Mouse (Mus musculus) hindbrain, embryonic 15.5 days (tissue): Measurements from ENCODE around the gene Kif21a. TPM values are rescaled to one million over a fixed set of nuclear protein-coding genes. Genes with fewer than 3 reads are reported as not detected.

Experiments used
- ATAC-seq: fragments of 200-750 bp; cut with Nextera tagmentation; 2 replicates; pipeline ENCODE4 v1.8.0; 2017; ENCODE audit warnings: low read depth, moderate number of reproducible peaks, moderate TSS enrichment; ENCODE audit not compliant: low FRiP score
- H3K27ac ChIP-seq: fragments of 300-500 bp; sonication (generic); replicated peaks from 2 replicates; pipeline ENCODE4 v1.5.1; 2015; ENCODE audit warnings: mild to moderate bottlenecking, inconsistent platforms
- H3K27me3 ChIP-seq: fragments of 300-500 bp; sonication (generic); 2 replicates; pipeline ENCODE4 v1.6.1; 2015; ENCODE audit warnings: control low read depth, inconsistent platforms
- H3K36me3 ChIP-seq: fragments of 300-500 bp; sonication (generic); 2 replicates; pipeline ENCODE4 v1.6.1; 2015; ENCODE audit warnings: control low read depth, inconsistent platforms
- H3K4me1 ChIP-seq: fragments of 300-500 bp; sonication (generic); replicated peaks from 2 replicates; pipeline ENCODE4 v1.6.1; 2015; ENCODE audit warnings: control low read depth, inconsistent platforms
- H3K4me2 ChIP-seq: fragments of 300-500 bp; sonication (generic); 2 replicates; pipeline ENCODE4 v1.6.1; 2015; ENCODE audit warnings: moderate library complexity, mild to moderate bottlenecking, inconsistent platforms
- H3K4me3 ChIP-seq: fragments of 300-500 bp; sonication (generic); 2 replicates; pipeline ENCODE4 v1.5.1; 2015; ENCODE audit warnings: mild to moderate bottlenecking, inconsistent platforms
- H3K9ac ChIP-seq: fragments of 300-500 bp; sonication (generic); 2 replicates; pipeline ENCODE4 v1.6.1; 2015; ENCODE audit warnings: inconsistent platforms
- H3K9me3 ChIP-seq: fragments of 300-500 bp; sonication (generic); 2 replicates; pipeline ENCODE4 v1.6.1; 2016; ENCODE audit warnings: control low read depth, inconsistent platforms
- WGBS: fragments of 180-500 bp; shearing (Covaris S2); methylation state at CpG from one replicate; pipeline ENCODE4 v1.1.7; 2015; 5-methylcytosine and 5-hydroxymethylcytosine counted together
- polyA plus RNA-seq: library from polyadenylated mRNA; unstranded; fragments of >200 nt; fragmentation: Nextera tagmentation; extraction: Ambion mirVana; gene quantifications from 2 replicates; pipeline ENCODE4 v1.2.1, GENCODE M21; 2015

Gene Kif21a
- 42.8 and 47.5 TPM in 2 replicates for polyA plus RNA-seq

- Histone ChIP-seq H3K9me3 (no peaks in the 10 kb centered on the region), H3K4me1 (peaks cover 31% of the 10 kb centered on the region), H3K27me3 (no peaks in the 10 kb centered on the region), H3K9ac (peak within 1 kb of the TSS; percentile 100), H3K36me3 (no peaks in the 10 kb centered on the region), H3K4me2 (peak within 1 kb of the TSS; percentile 59), H3K27ac (peak within 1 kb of the TSS; percentile 100), H3K4me3 (peak within 1 kb of the TSS; percentile 99)
- WGBS, result under 1% methylated on average over 66 of the region's 89 CpGs
- ATAC-seq, result peak; percentile 95
Measured at GRCm38 (mm10) chr15:91049496-91050441, at the start of gene Kif21a. Gene Kif21a (minus strand): TSS chr15:91049948.

DNA sequence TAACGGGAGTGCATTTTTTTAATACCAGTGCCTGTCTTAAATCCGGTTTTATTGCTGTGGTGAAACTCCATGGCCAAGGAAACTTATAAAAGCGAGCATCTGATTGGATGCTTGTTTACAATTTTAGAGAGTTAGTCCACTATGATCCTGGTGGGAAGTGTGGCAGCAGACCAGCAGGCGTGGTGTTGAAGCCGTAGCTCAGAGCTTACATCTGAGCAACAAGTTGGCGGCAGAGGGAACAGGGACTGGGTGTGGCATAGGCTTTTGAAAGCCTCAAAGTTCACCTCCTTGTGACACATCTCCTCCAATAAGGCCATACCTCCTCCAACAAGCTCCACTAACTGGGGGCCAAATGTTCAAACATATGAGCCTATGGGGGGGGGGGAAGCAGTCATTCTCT, 46.9 kb upstream of the Kif21a start:
- Histone ChIP-seq H3K27ac (no peak overlapping the region), H3K36me3 (no peaks in the 10 kb centered on the region), H3K4me3 (no peak overlapping the region), H3K4me2 (no peak overlapping the region), H3K9me3 (no peaks in the 10 kb centered on the region), H3K9ac (no peak overlapping the region), H3K4me1 (peaks cover 6% of the 10 kb centered on the region), H3K27me3 (no peaks in the 10 kb centered on the region)
- no peak for ATAC-seq
- 94% methylated on average over 6 of the region's 6 CpGs for WGBS

DNA sequence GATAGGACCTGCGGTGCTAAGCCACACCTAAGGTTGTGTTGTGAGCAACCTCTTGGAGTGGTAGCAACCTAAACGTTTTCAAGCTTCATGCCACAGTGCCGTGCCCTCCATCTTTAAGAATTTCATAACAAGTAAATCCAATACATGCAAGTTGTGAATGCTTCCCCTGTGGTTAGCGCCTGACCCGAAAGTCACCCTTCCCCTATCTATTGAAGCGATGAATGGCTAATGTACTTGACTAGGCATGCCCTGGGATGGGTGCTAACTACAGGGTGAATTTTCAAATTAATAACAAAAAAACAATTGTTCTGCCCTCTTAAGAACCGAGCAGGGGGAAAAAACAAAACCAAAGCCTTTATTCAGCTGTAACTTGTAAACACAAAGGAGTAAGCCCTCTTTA, 39.7 kb upstream of the Kif21a start:
- WGBS, result 64% methylated on average over 7 of the region's 7 CpGs
- Histone ChIP-seq H3K4me3 (no peak overlapping the region), H3K9me3 (no peaks in the 10 kb centered on the region), H3K9ac (no peak overlapping the region), H3K27me3 (no peaks in the 10 kb centered on the region), H3K27ac (no peak overlapping the region), H3K36me3 (no peaks in the 10 kb centered on the region), H3K4me2 (no peak overlapping the region), H3K4me1 (peaks cover 6% of the 10 kb centered on the region)
- no peak for ATAC-seq

DNA sequence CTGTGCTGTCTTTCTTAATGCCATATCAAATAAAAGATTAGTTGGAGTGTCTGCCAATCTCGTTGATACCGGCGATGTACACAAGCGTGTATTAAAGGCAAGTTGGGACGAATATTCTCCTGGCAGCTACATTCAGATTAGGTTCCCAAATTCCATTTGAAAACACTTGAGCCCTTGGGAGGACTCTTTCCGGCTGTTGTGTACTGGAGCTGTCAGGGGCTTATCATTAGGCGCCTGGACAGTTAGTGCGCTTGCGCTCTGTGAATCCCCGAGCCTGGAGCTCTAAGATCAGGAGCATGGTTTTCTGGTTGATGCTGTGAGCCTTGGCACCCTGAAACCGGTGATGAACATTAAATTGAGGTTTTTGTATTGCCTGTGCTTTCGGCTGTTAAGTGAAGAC, 38.3 kb upstream of the Kif21a start:
- no peaks in the 10 kb centered on the region for H3K9me3 ChIP-seq
- no peaks in the 10 kb centered on the region for H3K27me3 ChIP-seq
- ATAC-seq, result no peak
- WGBS, result 89% methylated on average over 12 of the region's 12 CpGs
- no peak overlapping the region for H3K27ac ChIP-seq
- H3K4me2 ChIP-seq, result no peak overlapping the region
- no peaks in the 10 kb centered on the region for H3K36me3 ChIP-seq
- no peak overlapping the region for H3K9ac ChIP-seq
- peaks cover 6% of the 10 kb centered on the region for H3K4me1 ChIP-seq
- H3K4me3 ChIP-seq, result no peak overlapping the region

DNA sequence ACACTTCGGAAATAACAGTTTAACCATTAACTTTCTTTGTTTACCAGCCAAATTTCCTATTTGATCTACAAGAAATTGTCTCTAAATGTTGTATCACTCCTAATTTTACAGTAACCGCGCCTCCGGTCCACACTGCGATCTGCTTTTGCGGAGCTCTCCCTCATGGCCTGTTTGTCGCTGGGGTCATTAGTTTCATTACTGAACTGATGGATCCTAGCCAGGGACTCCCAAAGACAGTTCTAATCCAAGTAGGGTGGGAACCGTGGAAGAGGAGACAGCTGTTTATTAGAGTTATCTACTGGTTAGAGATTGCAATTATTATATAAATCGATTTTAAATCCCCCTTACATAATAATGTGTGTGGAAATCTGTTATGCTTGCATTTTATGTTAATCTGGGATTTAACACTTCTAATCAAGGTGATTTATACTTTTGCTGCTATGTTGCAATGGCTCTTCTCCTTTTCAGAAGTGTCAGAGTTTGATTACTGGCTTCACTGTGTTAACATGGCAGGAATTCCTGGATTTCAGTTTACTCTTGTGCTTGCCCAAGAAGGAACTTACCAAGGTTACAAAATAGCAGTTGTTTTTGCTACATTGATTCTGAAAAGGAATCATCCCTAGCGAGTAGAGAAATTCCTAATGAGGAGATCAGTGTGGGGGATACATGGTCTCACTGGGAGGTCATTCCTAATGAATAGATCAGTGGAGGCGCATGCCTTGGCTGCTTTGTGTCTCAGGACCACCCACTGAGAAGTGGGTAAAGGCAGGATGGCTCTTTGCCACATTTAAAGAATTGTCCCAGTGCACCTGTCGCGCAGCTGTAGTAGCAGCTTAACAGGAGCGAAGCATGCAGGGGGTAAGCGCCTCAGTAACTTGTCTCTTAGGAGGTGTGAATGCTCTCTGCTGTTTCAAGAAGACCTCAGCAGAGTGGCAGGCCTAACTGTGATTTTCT, 28.0 kb upstream of the Kif21a start:
- Histone ChIP-seq H3K4me3 (no peak overlapping the region), H3K36me3 (no peaks in the 10 kb centered on the region), H3K27me3 (no peaks in the 10 kb centered on the region), H3K4me2 (no peak overlapping the region), H3K4me1 (peaks cover 13% of the 10 kb centered on the region; the same call in 1 of the 2 replicates), H3K9ac (no peak overlapping the region), H3K27ac (no peak overlapping the region), H3K9me3 (no peaks in the 10 kb centered on the region)
- peak; percentile 38; the same call in 1 of the 2 replicates for ATAC-seq
- 19% methylated on average over 15 of the region's 15 CpGs for WGBS

GRCm38 (mm10) chr15:91072440-91072839, 22.7 kb upstream of the Kif21a start:
- Histone ChIP-seq H3K27ac (no peak overlapping the region), H3K27me3 (no peaks in the 10 kb centered on the region), H3K9ac (no peak overlapping the region), H3K4me2 (no peak overlapping the region), H3K36me3 (no peaks in the 10 kb centered on the region), H3K4me1 (peaks cover 1% of the 10 kb centered on the region; the same call in 1 of the 2 replicates), H3K4me3 (no peak overlapping the region), H3K9me3 (no peaks in the 10 kb centered on the region)
- ATAC-seq, result no peak
- WGBS, result 92% methylated on average over 1 of the region's 1 CpGs

DNA sequence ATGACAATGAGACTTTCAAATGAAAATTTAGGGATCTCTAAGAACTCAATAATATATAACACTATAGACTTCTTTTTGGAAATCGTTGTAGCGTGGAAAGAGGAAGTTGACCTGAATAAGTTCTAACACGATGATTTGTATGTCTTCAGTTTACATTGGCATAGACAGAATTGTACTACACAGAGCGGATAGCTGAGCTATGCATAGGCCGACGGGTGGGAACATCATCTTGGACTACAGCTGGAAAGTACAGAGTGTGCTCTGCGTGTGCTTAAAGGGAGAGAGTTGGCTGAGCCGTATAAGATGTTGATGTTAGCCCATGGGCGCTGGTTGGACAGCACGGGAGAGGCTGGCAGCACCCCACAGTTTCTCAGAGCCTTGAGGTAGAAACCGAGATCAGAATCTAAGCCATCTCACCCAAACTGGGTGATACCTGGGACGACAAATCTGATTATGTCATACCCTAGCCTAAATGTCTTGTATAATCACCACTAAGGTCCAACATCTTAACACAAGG, 14.6 kb upstream of the Kif21a start:
- H3K4me1 ChIP-seq, result peaks cover 4% of the 10 kb centered on the region; the same call in 1 of the 2 replicates
- no peak overlapping the region for H3K9ac ChIP-seq
- no peak overlapping the region for H3K4me2 ChIP-seq
- H3K4me3 ChIP-seq, result no peak overlapping the region
- no peaks in the 10 kb centered on the region for H3K27me3 ChIP-seq
- no peaks in the 10 kb centered on the region for H3K36me3 ChIP-seq
- whole genome bisulfite sequencing, result 87% methylated on average over 12 of the region's 12 CpGs
- H3K27ac ChIP-seq, result no peak overlapping the region
- no peak for ATAC-seq
- H3K9me3 ChIP-seq, result no peaks in the 10 kb centered on the region

GRCm38 (mm10) chr15:91063845-91064244, 14.1 kb upstream of the Kif21a start:
- Histone ChIP-seq H3K9me3 (no peaks in the 10 kb centered on the region), H3K27ac (no peak overlapping the region; the same call in 1 of the 2 replicates), H3K4me3 (no peak overlapping the region), H3K4me1 (peaks cover 4% of the 10 kb centered on the region; the same call in 1 of the 2 replicates), H3K4me2 (no peak overlapping the region), H3K27me3 (no peaks in the 10 kb centered on the region), H3K9ac (no peak overlapping the region), H3K36me3 (no peaks in the 10 kb centered on the region)
- ATAC-seq, result peak; percentile 51
- WGBS, result 59% methylated on average over 7 of the region's 7 CpGs

DNA sequence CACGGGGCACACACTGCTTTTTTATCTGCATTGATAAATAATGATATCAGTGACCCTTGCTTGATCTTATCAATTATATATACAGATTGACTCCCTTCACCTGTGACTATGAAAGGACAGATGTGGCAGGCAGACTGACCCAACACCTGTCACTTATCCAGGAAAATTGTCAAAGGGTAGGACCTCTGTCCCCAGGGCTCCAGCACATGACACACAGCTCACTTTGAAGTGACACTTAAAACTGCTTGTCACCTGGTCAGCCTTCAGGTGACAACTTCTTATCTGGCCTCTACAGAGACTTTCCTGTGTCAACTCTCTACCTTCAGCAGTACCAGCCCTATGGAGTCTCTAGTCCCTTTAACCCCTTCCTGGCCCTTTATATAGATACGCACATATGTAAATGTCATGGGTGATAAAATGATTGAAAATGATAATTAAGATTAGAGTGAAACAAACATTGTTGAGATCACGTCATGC, 7.2 kb upstream of the Kif21a start:
- Histone ChIP-seq H3K4me3 (no peak overlapping the region), H3K27ac (no peak overlapping the region), H3K4me1 (peaks cover 10% of the 10 kb centered on the region; the same call in 1 of the 2 replicates), H3K27me3 (no peaks in the 10 kb centered on the region), H3K4me2 (no peak overlapping the region), H3K9me3 (no peaks in the 10 kb centered on the region), H3K9ac (no peak overlapping the region), H3K36me3 (no peaks in the 10 kb centered on the region)
- 0 out of 2 replicates have a peak, but pooled peaks have one; percentile 42 for ATAC-seq
- 51% methylated on average over 3 of the region's 3 CpGs for WGBS

GRCm38 (mm10) chr15:91056176-91056865, 6.6 kb upstream of the Kif21a start:
- H3K4me2 ChIP-seq, result no peak overlapping the region
- H3K4me1 ChIP-seq, result peaks cover 10% of the 10 kb centered on the region; the same call in 1 of the 2 replicates
- peak; percentile 81; the same call in 1 of the 2 replicates for ATAC-seq
- H3K36me3 ChIP-seq, result no peaks in the 10 kb centered on the region
- no peaks in the 10 kb centered on the region for H3K9me3 ChIP-seq
- H3K4me3 ChIP-seq, result no peak overlapping the region
- WGBS, result 29% methylated on average over 5 of the region's 5 CpGs
- no peak overlapping the region for H3K27ac ChIP-seq
- no peaks in the 10 kb centered on the region for H3K27me3 ChIP-seq
- H3K9ac ChIP-seq, result no peak overlapping the region

DNA sequence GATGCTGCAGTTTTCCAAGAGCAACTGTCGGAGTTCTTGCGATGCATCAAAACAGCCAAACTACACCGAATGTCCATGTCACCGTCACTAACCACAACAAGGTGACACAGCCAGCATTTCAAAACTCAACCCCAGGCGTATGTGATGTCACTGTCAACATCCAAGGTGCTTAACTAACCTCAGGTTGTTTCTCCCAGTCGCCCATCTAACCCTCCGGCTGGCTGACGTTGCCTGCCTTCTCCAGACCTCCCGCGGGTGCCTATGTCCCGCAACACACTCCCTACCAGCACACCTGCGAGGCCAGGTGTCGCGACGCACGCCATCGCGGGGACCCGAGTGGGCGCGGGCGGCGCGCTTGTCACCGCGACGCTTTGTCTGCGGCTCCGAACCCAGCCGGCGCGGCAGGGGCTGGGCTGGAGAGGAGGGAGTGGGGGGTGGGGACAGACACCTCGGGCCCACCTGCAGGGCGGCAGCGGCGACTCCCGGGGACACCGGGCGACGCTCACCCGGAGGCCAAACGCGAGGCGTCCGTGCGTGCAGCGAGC, 725 bp downstream of the Kif21a start:
- Histone ChIP-seq H3K9me3 (no peaks in the 10 kb centered on the region), H3K27ac (peak overlapping the region; percentile 100), H3K4me3 (peak overlapping the region; percentile 99), H3K9ac (peak overlapping the region; percentile 100), H3K4me1 (peaks cover 31% of the 10 kb centered on the region), H3K27me3 (no peaks in the 10 kb centered on the region), H3K36me3 (no peaks in the 10 kb centered on the region), H3K4me2 (peak overlapping the region; percentile 59)
- WGBS, result under 1% methylated on average over 40 of the region's 47 CpGs
- ATAC-seq, result peak; percentile 52
